Mouse (Mus musculus): ENCODE data around the gene Mpst.

Mpst gene

DNA sequence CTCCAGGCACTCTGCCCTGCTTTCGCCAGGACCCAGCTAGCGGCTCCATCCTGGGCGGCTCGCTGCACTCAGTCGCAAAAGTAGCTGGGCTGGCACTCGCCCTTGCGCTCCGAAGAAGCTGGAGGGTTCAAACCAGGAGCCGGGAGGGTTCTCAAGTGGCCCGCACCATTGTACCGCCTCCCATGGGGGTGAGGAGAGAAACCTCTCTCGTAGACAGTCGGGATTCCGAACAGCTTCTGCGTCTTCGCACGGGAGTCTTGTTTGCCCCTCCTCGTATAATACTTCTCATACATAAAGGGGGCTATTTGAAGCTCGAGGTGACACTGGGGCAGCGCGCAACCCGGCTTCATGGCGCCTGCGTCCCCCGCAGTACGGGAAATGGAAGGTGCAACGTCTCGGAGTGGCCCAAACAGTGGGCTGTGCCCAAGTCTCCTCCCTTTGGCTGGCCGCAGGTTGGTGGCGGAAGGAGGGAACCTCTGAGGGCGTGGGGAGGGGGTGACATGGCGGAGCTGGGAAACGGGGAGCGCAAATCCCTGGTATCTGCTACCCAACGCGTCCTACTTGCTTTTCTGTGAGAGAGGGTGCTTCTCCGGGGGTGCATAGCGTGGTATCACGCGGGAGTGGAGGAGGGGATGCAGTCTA lies at the start of gene Mpst:
TSS of gene Mpst (plus strand) at position 124 of the 642 bp plus-strand sequence.
- DNase-seq (ENCODE audit: low spot score): peak; percentile 89

DNA sequence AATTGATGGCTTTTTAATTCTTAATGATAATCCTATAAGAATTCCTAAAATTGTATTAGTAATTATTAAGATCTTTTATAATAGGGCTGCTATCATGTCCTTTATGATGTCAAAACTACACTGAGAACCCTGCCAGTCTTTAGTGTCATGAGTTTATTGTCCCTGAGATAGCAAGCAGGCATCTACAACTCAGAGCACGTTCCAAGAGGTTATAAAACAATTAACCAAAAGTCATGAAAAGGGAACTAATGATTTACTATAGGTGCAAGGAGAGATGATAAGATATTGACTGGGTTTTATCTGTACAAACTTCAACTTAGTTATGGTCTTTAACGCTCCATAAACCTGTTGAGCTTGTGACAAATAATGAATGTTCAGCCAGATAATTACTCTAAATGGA lies 40.3 kb upstream of the Mpst start:
- DNase-seq (ENCODE audit: low spot score): no peak

DNA sequence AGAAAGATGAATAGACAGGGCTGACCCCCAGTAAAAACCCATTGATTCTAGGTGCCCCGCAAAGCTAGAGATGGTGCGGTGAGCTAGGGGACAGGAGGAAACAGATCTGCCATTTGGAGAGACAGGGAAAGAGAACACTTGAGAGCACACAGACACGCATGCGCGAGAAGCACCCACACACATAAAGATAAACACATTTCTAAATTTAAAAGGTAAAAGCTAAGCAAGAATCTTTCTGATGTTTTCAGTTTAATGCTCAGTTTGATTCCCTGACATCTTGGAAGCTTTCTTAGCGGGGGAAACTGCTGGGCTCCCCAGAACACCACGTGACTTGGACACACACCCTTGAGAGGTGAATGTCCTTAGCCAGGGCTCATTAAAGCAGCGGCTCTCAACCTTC lies 39.3 kb upstream of the Mpst start:
- DNase-seq (ENCODE audit: low spot score): no peak

DNA sequence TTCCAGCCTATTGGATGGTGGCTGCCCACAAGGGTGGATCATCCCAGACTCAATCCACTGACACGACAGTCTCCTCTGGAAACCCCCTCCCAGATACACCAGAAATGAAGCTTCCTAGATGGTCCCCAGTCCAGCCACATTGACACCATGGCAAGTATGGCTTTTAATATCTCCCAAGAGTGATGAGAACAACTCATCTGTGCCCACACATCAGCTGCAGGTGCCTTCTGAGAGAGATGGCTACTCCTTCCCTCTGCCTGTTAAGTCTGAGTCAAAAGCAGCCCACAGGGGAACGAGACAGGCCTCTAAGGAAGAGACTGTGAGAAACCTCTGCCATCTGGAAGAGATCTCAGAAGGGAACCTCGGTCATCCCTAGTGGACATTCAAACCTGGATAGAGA lies 38.4 kb upstream of the Mpst start:
- no peak for DNase-seq (ENCODE audit: low spot score)

DNA sequence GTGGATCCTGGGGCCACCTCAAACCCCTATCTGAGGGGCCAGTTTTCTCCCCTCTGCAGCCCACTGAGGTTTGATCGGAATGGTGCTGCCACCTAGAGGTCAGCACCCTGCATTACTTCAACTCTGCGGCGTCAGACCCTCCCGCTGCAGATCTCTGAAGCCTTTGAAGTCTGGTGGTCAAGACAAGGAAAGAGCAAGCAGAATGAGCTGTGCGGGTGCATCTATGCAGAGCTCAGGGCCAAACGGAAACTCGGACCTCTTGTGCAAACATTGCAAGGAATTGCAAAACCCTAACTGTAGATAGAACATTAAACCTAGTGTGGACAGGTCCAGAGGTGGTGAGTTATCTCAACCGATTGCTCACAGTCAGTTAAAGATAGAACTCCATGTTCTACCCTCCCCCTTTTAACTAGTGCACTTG lies 37.3 kb upstream of the Mpst start:
- DNase-seq (ENCODE audit: low spot score): peak; percentile 73

DNA sequence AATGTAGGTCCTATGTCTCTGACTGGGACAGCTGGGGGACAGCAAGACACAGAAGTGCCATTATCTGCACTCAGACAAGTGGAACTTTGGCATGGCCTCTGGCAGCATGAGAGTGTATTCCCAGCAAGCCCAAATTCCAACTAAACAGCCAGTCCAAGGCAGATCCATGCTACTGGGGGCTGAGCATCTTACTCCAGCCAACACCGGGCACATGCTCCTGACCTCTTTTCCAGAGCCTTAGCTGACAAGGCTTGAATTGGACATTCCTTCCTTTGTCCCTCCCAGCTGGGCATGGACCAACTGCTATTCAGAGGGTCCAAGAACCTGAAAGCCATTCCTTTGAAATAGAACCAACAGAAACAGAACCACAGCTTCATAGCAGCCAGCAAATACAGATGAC lies 36.6 kb upstream of the Mpst start:
- no peak for DNase-seq (ENCODE audit: low spot score)

DNA sequence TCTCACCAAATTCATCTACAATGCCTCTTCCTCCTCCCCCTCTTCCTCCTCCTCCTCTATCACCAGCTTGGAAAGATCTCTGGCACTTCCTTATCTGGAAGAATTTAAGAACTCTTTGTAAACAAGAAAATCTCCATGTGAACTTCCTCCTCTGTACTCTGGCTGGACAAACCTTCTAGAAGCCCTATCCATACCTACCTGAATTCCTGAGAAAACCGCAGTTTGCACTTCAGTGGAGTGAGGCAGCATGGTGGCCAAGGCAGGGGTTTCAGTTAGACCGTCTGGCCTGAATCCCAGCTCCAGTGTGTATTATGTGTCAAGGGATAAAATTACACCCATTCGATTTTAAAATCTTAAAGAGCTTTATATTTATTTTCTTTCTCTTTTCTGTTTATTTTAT lies 33.4 kb upstream of the Mpst start:
- no peak for DNase-seq (ENCODE audit: low spot score)

DNA sequence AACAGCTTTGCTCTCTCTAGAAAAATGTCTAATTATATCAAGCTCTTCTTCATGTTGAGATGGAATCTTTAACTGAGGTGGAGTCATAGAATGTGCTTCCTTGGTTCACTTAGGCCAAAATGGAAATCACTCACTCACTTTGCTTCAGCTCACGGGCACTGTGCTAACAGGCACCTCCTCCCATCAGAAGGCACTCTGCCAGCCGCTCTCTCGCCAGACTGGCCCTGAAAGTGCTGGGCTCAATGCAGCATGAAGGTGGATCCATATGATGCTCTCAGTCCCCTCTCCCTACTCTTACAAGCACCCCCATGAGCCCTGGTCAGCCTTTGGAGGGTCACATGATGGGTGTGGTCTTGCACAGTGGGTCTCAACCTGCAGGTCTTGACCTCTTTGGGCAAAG lies 32.0 kb upstream of the Mpst start:
- DNase-seq (ENCODE audit: low spot score): no peak

DNA sequence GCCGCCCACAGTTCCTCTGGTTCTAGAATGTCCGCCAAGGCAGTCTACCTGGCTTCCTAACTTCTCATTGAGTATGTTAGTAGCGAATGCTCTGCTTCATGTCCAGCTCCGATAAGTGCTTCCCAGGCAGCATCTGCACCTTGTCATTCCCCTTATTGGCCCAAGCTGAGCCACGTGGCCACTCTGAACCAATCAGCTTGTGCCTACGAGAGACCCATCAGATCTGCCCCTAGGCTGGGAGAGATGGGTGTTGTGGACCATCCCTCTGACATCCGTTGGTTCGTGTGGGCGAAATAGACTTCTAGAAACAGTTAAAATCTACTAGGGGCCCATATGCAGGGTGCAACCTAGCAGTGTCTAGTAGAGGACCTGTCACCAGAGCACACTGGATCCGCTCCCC lies 28.4 kb upstream of the Mpst start:
- no peak for DNase-seq (ENCODE audit: low spot score)

DNA sequence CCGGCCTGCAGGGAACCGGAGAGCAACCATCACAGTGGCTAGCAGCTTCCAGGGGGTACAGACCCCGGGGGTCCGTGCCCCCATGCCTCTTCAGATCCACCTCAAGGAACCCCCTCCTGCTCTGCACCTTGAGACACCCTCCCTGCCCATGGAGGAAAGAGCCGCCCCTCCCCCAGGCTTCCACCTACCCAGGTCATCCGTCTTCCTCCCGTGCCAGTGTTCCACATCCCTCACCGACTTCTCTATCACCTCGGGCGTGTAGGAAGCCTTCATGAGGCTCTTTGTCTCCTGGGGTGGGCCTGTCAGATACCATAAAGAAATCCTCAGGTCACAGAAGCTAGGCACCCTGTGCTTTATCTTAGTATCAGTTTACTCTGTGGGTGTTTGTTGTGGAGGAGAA lies 27.7 kb upstream of the Mpst start:
- DNase-seq (ENCODE audit: low spot score): no peak

DNA sequence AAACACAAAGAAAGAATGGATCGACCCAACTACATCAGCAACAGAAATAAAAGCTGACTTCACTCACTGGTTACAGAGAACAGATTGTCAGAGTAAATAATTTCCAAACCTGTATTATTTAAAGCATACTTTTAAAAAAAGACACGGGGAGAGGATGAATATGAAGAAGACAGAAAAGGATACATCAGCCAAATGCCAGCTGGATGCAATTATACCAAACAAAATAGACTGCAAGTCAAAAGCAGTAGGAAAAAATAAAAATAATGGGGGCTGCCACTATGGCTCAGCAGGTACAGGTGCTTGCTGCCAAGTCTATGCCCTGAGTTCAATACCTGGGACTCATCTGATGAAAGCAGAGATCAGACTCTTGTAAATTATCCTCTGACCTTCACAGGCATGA lies 26.0 kb upstream of the Mpst start:
- no peak for DNase-seq (ENCODE audit: low spot score)

DNA sequence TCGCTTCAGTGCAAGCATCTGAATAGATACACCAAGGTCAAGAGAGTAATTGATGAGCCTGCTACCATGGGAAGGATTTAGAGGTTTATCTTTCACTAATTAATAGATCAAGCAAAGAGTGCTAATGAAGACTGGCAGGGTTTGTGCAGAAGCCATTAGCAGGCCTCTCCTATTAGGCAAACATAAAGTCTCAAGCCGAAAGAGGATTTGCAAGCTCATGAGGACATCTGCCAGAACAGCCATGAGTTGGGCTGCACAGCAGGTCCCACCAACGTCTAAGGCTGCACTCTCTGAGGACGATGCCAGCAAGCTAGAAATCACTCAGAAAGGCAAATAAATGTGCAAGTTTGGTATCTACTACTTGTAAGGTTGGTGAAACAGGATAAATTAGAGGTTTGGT lies 25.5 kb upstream of the Mpst start:
- DNase-seq (ENCODE audit: low spot score): peak; percentile 72

DNA sequence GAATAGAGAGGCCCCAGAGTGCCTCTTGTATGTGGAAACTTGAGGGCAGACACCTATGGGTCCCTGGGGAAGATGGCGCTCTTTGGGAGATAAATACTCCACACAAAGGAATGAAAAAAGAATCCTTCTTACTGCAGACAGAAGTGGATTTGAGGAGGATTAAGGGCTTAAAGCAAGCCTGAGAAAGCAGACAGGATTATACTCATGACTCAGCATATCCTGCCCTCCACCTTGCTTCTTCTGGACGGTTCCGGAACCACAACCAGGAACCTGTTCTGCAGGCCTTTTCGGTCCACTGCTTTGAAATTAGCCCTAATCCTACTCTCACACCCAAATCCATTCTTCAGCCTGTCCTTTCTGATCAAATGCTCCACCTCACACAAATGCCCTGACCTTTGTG lies 24.1 kb upstream of the Mpst start:
- DNase-seq (ENCODE audit: low spot score): peak; percentile 33

DNA sequence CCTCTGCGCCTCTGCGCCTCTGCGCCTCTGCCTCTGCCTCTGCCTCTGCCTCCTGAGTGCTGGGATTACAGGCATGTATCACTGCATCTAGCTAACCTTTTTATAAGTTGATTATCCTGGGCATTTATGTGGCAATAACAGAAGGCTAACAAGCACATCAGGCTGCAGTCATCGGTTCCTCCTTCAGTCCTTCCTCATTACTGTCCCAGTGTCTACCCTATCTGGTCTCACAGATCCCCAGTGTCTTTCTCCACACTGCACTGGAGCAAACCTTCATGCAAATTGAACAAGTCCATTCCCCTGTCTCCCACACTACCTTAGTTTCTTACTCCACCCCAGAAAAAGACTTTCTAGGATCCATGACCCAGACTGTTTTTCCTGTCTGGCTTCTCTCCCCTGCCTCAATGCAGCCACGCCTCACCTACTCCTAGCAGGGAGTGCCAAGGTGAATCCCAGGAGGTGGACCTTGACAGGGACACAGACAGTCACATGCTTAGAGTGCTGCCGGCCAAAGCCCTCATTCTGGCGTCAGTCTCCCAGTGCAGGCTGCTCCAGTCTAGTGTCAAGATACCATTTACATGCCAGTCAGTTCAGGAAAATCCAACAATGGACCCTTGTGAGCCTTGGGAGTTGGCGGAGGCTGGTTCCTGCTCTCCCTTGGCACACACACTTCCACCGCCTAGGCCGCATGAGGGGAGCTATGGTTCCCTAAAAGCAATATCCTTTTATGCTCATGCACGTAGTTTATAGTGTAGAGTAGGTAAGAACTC lies 22.6 kb upstream of the Mpst start:
- no peak for DNase-seq (ENCODE audit: low spot score)

DNA sequence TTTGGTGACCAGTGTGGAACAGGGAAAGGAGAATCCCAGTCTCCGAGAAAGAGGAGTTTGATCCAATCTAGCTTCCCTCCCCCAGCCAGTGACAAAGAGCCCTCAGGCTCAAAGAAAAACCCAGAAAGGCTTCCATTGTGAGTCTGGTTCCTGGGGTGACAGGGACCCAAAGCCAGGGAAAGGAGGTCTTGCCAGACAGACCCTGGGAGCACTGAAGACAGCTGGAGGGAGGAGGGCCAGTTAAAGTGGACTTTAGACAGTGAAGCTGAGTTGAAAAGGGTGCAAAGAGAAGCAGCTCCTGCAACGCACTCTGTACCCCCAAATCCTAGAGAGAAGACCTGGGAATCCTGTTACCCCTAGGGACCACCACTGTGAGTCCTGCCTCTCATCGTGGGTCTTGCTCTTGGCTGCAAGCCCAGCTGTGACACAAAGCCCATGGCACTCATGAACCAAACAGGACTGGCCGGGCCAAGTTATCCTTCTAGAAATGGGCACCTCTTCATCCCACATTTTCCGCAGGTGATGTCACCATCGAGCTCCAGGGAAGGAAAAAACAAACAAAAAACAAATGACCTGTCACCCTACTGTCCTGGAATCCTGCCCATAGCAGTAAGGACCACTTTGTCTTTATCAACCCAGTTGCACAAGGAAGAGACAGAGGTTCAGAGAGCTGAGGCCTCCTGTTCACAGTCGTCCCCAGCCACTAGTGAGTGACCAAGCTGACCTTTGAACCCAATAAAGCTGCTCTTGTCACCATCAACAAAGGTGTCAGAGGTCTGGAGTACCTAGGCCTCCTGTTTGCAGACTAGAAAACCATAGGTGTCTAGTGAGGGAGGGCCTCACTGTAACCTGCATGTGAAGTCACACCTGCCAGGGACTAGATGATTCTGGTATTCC lies 21.7 kb upstream of the Mpst start:
- no peak for DNase-seq (ENCODE audit: low spot score)

DNA sequence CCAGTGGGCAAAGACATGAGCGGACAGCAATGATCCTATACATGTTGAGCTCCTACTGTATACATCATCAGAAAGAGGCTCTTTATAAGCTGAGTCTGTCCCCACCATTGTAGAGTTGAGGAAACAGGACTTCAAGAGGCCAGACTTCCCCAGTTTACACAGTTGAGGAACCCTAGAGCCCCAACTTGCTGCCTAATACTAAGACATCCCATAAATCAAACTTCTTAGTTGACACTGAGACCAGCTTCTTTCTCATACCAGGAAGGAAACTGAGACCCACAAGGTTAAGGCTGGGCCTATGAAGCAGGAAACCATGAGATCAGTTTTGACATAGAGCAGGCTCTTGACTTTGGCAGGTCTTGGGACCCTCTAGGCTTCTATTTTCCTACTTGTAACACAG lies 20.7 kb upstream of the Mpst start:
- no peak for DNase-seq (ENCODE audit: low spot score)

DNA sequence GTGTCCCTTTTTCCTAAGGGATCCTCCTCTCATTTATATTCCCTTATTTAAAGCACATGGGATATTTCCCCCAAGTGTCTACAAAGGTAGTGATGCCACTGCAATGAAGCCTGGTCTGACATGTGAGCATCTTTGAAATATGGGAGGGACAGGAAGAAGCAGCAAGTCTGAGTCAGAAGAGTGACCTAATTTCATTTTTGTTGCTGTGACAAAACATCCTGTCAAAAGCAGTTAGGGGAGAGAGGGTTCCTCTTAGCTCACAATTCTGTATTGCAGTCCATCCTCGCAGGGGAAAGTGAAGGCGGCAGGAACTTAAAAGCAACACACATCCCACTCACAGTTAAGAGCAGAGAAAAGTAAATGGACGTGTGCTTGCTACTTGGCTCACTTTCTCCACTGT lies 15.4 kb upstream of the Mpst start:
- DNase-seq (ENCODE audit: low spot score): no peak

DNA sequence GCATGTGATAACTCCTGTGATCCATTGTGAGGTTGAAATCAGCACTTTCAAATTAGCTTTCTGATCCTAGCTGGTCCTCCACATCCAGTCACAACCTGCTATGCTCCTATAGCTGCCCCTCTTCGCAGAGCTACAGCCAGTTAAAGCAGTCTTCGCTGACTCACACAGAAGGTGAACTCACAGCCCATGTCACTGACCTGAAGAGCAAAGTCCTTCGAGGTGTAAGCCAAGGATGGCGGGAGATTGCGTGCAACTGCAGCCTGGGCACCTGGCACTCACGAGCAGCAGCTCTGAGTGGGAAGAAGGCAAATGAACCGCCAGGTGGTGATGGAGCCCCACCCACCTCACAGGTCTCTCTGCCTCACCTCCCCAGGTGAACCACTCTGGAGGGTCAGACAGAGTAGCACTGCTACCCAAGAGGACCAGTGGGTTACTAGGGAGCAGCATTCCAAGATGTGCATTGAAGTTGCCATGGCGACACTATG lies 10.7 kb upstream of the Mpst start, which contains the start of gene Tex33:
TSS of gene Tex33 (minus strand) at position 435 of the 485 bp plus-strand sequence.
- no peak for DNase-seq (ENCODE audit: low spot score)

DNA sequence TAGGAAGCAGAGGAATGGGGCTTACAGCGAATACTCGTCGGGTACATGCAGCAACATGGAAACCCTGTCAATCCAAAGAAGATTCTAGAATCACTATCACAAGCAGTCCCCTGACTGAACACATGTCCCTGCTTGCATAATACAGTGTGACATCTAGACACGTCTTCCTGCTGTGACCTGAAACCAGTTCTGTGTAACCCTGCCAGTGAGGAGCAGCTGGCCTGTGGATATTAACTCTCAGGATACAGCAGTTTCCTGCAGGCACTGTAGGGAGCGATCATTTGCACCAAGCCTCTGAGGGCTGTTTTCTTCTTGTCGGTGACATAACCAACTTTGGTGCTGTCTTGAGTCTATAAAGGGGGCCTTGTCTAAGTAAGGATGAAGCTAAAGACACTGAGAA lies 4.9 kb upstream of the Mpst start:
- DNase-seq (ENCODE audit: low spot score): no peak

DNA sequence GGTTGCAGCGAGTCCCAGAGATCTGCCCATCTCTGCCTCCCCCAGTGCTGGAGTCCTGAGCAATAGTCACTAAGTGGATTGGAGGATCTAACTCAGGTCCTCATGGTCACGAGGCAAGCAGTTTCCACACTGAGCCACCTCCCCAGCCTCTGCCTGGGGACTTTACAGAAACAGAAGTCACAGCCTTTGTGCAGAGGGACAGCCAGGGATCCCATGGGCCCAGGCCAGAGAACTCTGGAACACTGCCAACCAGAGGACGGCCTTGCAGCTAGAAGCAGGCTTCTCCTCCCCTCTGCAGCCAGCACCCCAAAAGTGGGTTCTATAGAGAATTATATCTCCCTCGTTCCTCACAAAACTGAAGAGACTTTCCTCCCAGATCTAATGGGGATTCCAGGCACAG lies 4.3 kb upstream of the Mpst start:
- no peak for DNase-seq (ENCODE audit: low spot score)

DNA sequence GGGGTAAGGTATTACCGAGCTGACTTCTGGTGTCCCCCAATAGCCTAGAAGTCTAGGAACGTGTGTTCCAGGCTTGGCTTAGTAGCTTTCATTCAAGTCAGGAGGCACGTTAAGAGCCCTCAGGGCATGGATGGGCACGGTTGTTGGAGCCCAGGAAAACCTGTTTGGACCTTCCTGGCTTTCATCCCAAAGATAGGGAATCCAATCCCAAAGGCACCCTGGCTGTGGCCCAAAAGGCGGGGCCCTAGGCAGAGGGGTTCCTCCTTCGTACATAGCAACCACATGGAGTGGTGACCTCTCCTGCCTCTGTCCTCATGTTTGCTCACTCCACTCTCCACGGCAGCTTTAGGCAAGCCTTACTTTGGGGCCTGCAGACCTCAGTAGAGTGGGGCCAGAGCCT lies 3.8 kb upstream of the Mpst start:
- no peak for DNase-seq (ENCODE audit: low spot score)

DNA sequence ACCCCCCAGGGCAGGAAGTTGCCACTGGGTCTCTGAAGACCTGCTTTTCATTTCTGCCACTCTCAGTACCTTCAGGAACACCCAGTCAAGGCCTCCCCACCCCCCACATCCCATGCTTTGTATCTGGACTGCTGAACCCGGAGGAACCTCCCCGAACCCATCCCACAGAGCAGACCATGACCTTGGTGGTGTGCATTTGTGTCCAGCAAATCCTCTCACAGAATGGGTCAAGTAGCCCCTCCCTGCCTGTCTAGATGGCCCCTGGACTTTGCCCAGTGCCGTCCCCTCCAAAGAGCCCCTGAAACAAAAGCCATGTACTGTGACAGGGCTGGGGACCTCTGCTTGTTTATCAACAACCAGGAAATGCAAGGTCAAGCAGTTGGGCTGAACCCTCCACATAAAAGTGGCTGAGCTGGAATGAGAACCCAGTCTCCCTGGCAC lies 2.9 kb upstream of the Mpst start:
- no peak for DNase-seq (ENCODE audit: low spot score)

DNA sequence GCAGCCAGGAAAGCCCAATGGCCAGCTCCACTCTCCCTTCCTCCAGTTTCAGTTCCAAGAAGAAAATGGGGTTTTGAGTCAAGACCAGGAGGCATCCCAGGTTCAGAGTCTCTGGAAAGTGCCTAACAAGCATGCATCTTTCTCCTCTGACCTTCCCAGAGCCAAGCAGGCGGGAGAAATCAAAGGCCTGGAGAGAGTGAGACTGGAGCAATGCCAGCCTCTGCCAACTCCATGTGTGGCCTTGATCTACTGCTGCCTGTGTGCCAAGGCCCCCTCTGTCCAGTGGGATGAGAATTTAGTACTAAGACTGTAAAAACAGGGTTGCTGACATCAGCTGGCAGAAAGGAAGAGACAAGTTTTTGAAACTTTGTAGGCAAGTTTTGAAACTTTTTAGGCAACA lies 2.3 kb upstream of the Mpst start:
- no peak for DNase-seq (ENCODE audit: low spot score)

Data from retina, embryonic 14.5 days (tissue).